Mouse (Mus musculus) spleen, adult 12 weeks (tissue): ENCODE results near the gene Acbd7.

Experiments
- DNase-seq: peaks from one replicate; pipeline ENCODE4 v3.0.0; 2022; ENCODE audit warnings: low spot score

Gene Acbd7

GRCm38 (mm10) chr2:3387105-3387860, 51.3 kb downstream of the Acbd7 start:
- no peak for DNase-seq
